Mouse (Mus musculus): ENCODE measurements around the gene Zbed4.

DNA sequence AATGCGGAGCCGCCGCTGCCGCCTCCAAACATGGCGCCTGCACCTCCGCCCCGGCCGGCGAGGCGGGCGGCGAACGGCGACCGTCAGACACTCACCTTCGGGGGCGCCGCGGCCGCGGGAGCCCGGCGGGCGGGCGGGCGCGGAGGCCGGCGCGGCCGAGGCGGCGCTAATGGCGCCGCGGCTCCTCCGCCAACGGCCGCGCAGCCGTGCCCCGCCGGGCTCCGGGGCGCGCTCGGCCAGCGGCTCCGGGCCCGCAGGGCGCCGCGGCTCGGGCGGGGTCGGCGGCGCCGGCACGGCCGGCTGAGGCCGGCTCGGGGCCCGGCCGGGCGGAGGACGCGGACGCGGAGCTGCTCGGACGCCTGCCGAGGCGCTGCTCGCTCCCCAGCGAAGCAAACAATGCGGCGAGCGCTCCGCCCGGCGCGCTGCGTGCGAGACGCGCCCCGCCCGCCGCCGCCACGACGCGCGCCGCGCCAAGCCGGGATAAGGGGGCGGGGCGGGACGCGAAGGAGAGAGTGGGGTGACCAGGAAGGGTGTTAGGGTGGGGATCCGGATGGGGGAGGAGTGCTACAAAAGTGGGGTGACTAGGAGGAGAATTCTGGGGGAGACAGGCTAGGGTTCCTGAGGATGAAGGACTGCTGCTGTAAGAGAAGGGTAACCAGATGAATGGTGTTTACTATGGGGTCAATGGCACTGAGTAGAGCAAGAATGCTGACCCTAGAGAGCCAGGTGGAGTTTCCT is 17.5 kb upstream of the Zbed4 start, which contains the start of gene Brd1:
- TF ChIP-seq CTCF (IDR thresholded peaks at IDR 0.05; ENCODE audit: low read depth) (no peak), EP300 (IDR thresholded peaks at IDR 0.05; ENCODE audit: low read depth) (no peak)
